Comparison of ENCODE assay signal across 12 mouse cellular contexts in genomic region chr5:119387261-119387660, GRCm38 (mm10).
"Had no signal": no experiment of that assay in that cellular context is flagged by ENCODE, and none has a peak within 500 bp of the region (broad histone marks: within the 10 kb centered on the region; RNA-seq: fewer than 3 reads in every experiment).

No protein-coding gene starts in this region.

- H3K36me3 ChIP-seq: limb, embryonic 13.5 days; midbrain, embryonic 10.5 days; neural tube, embryonic 15.5 days had no signal

- H3K27ac ChIP-seq: limb, embryonic 13.5 days; liver, embryonic 14.5 days; neural tube, embryonic 15.5 days; stomach, postnatal 0 days had no signal

- H3K4me3 ChIP-seq: limb, embryonic 13.5 days; midbrain, embryonic 10.5 days; myocyte; neural tube, embryonic 15.5 days had no signal

- H3K9ac ChIP-seq: limb, embryonic 13.5 days; liver, embryonic 14.5 days; neural tube, embryonic 15.5 days had no signal

- DNase-seq: kidney, postnatal 14 days; left cerebral cortex, postnatal 4 days; lung, adult 18-20 months; lung, postnatal 4 days; midbrain, embryonic 14.5 days; thymus, postnatal 4 days had no signal

- H3K9me3 ChIP-seq: limb, embryonic 13.5 days; midbrain, embryonic 10.5 days; neural tube, embryonic 15.5 days had no signal
